Mouse (Mus musculus) kidney, adult 18-20 months (tissue): Measurements from ENCODE around the gene Oxt.
A peak's percentile ranks its signal among the peaks of the same experiment; 100 is the strongest.

Source experiments
- DNase-seq: peaks from one replicate; pipeline ENCODE4 v3.0.0; 2021

The Oxt gene

DNA sequence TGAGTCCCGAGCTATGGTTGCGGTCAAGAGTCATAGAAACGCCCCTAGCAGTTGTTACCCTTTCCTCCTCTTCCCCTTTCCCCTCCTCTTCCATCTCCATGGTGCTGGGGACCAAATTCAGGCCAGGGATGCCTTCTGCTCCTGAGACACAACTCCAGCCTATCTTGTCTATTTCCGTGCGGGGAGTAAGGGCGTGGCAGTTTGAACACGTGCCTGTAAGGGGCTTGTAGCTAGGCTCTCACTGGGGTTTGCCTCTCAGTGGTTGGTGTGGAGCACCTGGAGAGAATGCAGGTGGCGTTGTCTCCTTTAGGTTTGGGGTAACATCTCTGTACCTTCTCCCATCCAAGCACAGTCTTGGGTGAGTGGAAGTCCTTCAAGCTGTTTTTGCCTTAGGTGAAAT is 3.8 kb downstream of the Oxt start:
- no peak for DNase-seq

DNA sequence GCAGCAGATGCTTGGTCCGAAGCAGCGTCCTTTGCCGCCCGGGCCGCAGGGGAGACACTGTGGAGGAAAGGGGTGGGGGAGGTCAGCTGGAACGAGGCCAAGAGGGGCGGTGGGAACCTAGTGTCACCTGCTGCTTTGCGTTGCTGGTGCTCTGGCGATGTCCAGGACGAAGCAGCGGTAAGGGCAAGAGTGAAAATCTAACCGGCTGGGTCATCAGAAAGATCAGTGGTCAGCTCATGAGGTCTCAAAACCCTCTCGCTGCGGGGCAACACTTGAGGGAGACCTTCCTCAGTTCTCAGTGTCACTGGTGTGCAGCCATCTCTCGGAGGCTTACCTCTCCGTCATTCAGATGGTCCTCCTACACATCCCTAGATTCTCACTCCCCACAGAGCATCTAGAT is 5.2 kb downstream of the Oxt start:
- DNase-seq = no peak

DNA sequence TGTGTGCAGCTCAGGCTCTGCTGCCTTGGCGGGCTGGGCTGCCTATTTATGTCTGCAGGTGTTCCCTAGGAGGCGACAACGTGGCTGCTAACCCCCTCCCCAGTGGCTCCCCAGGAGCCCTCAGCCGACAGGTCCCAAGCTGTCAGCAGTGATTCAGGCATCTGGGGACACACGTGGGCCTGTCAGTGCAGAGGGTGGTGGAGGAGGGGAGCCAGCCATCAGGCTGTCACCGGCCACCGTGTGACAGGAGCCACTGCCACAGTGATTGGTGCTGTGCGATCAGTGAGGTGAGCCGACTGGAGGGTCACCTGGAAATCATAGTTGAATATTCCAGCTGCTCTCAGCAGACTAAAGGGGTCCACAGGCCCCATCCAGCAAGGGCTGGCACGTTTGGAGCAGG is 6.6 kb downstream of the Oxt start, which contains the start of gene Avp:
Gene Avp (minus strand): TSS at position 3 of the 400 bp plus-strand sequence.
- no peak for DNase-seq

DNA sequence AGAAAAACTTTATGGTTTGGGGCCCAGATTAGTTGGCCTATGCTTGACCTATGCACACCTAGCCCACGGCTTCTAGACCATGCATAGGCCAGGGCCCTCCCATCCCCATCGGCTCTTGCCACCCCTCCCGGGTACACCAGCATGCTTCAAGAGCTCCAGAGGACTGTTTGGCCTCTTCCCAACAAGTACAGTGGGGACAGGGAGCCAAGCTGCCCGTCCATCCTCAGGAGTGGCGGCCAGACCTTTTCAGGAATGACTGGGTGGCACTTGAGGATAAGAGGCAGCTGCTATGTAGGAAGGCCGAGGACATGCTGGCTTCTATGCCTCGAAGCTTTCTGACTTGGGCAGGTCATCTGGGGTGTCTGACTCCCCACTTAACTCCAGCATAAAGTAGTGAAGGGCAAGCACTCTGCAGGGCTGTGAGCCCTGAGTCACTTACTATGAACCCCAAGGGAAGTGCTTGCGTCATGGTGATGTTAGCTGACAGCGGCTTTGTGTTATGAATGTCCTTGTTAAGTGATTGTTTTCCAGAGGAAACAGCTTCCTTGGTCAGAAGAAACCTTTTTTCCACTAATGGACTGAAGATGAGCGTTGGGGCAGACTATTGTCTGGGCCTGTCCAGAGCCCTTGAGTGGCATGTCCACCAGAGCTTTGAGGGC is 8.1 kb downstream of the Oxt start:
- no peak for DNase-seq

DNA sequence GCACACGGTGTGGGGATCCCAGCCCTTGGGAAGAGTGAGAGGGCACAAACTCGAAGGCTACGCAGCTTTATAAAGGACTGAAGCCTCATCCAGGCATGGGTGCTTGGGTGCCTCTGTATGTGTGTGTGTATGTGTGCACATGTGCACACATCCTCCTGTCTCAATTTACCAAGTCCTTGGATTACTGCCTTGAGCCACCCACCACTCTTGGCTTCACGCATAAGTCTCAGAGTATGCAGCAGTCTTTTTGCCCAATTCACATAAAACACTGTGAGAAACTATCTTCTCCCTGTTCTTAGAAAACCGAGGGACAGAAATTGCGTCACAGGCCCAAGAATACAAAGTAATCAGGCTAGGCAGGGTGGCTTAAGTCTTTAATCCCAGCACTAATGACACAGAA is 10.0 kb downstream of the Oxt start:
- no peak for DNase-seq

DNA sequence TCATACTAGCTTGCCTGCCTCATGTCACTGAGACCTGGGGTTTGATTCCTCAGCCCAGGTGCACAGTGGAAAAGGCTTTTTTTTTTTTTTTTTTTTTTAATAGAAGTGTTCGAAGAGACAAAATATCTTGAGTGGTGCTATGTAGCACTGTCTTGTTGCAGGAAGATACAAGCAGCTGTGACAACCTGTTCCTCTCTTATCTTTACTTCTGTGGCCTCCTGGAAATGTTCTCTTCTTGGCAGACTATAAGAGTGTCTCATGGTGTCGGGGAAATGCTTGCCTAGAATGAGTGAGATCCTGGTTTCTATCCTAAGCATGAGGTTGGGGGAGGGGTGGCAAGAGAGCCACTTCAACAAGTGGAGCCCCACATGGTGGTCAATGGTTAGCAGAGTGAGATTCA is 12.4 kb downstream of the Oxt start:
- DNase-seq = no peak

DNA sequence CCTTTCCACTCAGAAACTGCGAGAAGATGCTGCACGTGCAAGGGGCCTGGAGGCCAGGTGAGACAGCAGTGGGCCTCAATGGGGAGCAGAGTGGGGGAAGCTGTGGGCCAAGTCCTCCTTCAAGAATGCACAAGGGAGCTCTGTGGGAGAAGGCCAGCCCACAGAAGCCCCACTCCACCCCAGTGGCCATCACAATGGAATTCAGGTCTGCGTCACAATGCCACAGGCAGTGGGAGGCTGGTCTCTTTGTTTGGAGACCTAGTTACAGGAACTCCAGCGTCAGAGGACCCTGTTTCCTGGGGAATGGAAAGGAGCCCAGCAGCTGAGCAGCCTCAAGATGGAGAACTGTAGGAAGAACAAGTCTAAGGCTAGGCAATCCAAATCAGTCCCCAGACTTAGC is 13.2 kb downstream of the Oxt start:
- no peak for DNase-seq

DNA sequence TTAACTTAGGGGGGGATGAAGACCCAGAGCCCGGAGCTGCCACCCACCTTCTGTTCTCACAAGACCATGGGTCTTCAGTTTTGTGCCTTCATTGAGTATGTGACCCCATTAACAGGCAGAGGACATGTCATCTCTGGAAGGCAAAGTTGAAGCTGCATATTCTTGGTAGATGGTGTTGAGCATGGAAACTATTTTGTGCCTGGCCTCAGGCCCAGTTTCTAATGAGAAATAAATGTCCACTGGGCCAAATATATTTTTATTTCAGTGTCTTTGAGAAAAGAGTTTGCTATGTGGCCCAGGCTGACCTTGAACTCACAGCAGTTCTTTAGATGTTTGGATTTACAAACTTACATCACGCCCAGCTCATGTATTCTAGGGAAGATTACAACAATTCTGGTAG is 13.8 kb downstream of the Oxt start:
- DNase-seq = no peak

DNA sequence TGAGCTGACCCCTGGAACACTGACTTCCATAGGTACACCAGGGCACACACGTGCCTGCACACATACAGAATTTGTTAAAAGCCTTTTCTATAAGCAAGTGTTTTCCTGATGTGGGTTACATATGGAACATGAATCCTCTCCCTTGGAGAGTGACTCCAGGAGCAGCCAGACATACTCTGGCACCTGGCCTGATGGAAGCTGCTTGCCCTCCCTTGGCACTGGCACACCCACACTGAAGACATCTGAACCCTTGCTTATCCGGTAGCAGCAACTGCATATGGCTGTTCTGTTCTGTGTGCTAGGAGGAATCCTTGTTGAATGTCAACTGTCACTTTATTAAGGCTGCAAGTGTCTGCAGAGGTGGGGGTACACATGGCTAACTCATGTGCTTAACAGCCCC is 15.0 kb downstream of the Oxt start:
- DNase-seq = no peak

DNA sequence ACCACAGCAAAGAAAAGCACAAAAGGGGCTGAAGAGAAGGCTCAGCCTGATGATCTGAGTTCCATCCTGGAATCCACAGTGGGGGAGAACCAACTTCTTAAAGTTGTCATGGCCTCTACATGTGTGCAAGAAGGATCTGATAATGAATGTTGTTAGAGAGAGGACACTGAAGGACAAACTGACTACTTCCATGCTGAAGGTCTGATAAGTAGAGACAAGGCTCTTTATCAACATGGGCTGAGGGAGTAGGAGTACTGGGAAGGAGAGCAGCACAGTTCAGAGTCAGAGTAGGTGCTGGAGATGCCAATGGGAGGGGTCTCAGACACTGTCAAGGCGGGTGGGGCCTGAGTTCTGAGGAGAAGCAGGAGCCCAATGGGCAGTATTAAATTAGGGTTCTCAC is 19.6 kb downstream of the Oxt start:
- no peak for DNase-seq

DNA sequence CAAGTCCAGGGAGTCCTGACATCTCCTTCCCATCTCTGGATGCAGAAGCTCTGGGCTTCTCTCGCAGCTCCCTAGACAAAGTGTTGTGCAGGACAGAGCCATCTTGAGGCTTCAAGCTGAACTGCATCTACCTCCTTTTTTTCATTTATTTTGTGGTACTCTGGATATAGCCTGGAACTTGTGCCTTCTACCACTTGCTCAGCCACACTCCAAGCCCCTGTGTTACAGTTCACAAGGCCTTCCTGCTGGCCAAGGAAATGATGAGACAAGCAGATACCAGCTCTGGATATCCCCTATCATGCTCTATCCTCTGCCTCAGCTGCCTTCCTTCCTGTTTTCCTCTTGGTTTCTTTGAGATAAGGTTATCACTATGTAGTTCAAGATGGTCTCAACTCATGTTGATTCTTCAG is 21.6 kb downstream of the Oxt start:
- peak; percentile 22 for DNase-seq

DNA sequence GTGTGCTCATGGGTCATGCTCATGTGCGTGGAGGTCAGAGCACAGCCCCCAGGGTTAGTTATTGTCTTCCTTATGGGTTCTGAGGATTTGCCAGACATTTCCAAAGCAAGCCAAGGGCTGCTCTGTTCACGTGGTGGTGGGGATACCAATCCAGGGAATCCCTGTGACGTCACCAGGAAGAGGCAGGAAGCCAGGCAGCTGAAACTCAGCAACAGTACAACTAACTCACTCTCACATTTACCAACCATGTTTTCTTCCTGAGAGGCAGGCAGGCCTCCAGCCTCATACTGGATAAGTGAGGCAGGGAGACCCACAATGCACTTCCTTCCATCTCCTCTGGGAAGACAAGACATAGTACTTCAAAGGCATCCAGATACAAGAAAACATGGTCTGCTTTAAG is 22.4 kb downstream of the Oxt start:
- DNase-seq = no peak

DNA sequence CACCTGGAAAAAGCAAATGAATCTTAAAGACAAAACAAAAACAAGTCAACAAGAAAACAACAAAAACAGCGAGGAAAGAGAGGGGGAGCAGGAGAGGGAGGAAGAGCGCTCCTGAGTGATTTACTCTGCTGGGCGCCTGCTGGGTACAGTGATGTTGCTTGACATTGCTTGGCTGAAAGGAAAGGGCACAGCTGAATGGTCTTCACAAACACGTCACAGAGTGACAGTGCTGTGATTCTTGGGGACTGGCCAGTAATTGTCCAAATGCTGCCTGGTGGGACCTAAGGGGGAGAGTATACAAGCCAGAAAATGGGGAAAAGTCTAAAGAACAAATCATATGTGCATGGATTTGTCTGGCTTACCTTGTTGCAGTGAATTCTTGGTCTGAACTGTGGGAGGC is 26.2 kb downstream of the Oxt start:
- DNase-seq = no peak

DNA sequence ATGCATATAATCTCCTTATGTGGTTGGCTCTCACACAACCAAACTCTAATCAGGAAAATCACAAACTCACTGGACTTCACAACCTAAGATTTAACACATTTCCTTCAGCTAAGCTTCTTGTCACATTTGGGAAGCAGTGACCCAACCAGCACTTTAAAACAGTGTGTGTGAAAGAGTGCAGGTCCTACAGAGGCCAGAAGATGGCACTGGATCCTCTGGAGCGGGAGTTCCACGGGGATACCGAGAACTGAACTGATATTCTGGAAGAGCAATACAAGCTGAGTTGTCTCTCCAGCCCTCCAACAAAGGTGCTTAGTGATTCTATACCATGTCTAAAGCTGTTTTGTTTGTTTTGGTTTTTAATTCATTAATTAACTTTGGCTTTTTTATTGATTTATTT is 37.1 kb downstream of the Oxt start:
- DNase-seq = peak; percentile 40

DNA sequence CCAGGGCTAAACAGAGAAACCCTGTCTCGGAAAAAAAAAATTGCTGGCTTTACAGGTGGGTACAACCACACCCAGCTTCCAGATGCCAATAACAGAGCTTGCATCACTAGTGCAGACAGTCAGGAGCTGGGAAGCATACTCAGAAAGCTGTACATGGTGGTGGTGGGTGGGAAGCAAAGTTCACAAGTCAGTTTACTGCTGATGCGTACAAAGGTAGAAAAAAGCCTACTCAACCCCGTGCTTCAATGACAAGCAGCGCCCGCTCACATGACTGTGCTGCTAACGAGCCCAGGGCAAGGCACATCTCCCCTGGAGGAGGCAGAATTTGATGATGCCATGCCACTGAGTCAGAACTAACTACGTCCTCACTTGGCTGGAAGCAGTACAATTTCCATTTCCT is 43.0 kb downstream of the Oxt start:
- DNase-seq = peak; percentile 30
